Mouse (Mus musculus) CH12.LX (cell line): ENCODE results near the gene Tbc1d15.

Experiments used
- MAX ChIP-seq: IDR thresholded peaks from 2 replicates; pipeline ENCODE4 v1.6.1; 2011; ENCODE audit warnings: low read length, improper control_type of control experiment
- NELFE ChIP-seq: IDR thresholded peaks from 2 replicates; pipeline ENCODE4 v1.6.1; 2011; ENCODE audit warnings: low read depth, low read length, improper control_type of control experiment
- RAD21 ChIP-seq: IDR thresholded peaks from 2 replicates; pipeline ENCODE4 v1.6.1; 2011; ENCODE audit warnings: low read depth, mild to moderate bottlenecking, low read length, improper control_type of control experiment, moderate library complexity

GRCm38 (mm10) chr10:115223845-115224244 lies 27.4 kb downstream of the Tbc1d15 start:
- TF ChIP-seq MAX (no peak), RAD21 (no peak), NELFE (no peak)
